Mouse (Mus musculus) neural tube, embryonic 11.5 days (tissue): ENCODE measurements around the gene Surf2. TPM values are rescaled to one million over a fixed set of nuclear protein-coding genes. Genes with fewer than 3 reads are reported as not detected.

ENCODE experiments used
- ATAC-seq: fragments of 200-750 bp; cut with Nextera tagmentation; 2 replicates; pipeline ENCODE4 v1.8.0; 2017; ENCODE audit warnings: moderate number of reproducible peaks, mild to moderate bottlenecking, moderate TSS enrichment, moderate library complexity; ENCODE audit not compliant: insufficient read depth, low FRiP score, low TSS enrichment
- DNase-seq: peaks from one replicate; pipeline ENCODE4 v3.0.0-alpha.2; 2015; ENCODE audit warnings: low spot score
- H3K27ac ChIP-seq: fragments of 300-500 bp; sonication (generic); 2 replicates; pipeline ENCODE4 v1.5.1; 2014; ENCODE audit warnings: low read depth, mild to moderate bottlenecking, low read length
- H3K27me3 ChIP-seq: fragments of 300-500 bp; sonication (generic); 2 replicates; pipeline ENCODE4 v1.6.1; 2014; ENCODE audit warnings: mild to moderate bottlenecking, low read length, mixed read lengths; ENCODE audit not compliant: control insufficient read depth, insufficient read depth
- H3K36me3 ChIP-seq: fragments of 300-500 bp; sonication (generic); 2 replicates; pipeline ENCODE4 v1.6.1; 2014; ENCODE audit warnings: mild to moderate bottlenecking, low read length, moderate library complexity, mixed read lengths; ENCODE audit not compliant: control insufficient read depth, insufficient read depth
- H3K4me1 ChIP-seq: fragments of 300-500 bp; sonication (generic); 2 replicates; pipeline ENCODE4 v1.6.1; 2014; ENCODE audit warnings: low read length, mixed read lengths; ENCODE audit not compliant: control insufficient read depth, insufficient read depth
- H3K4me2 ChIP-seq: fragments of 300-500 bp; sonication (generic); 2 replicates; pipeline ENCODE4 v1.6.1; 2014; ENCODE audit warnings: low read depth, mild to moderate bottlenecking, moderate library complexity
- H3K4me3 ChIP-seq: fragments of 300-500 bp; sonication (generic); 2 replicates; pipeline ENCODE4 v1.5.1; 2014; ENCODE audit warnings: low read depth, low read length
- H3K9ac ChIP-seq: fragments of 300-500 bp; sonication (generic); 2 replicates; pipeline ENCODE4 v1.6.1; 2014; ENCODE audit warnings: mild to moderate bottlenecking, low read length
- H3K9me3 ChIP-seq: fragments of 300-500 bp; sonication (generic); 2 replicates; pipeline ENCODE4 v1.6.1; 2016; ENCODE audit warnings: low read length; ENCODE audit not compliant: control insufficient read depth
- WGBS: fragments of 180-500 bp; shearing (Covaris S2); extraction: QIAGEN DNeasy Blood & Tissue Kit; methylation state at CpG from one replicate; pipeline ENCODE4 v1.1.7; 2014; 5-methylcytosine and 5-hydroxymethylcytosine counted together
- polyA plus RNA-seq: library from polyadenylated mRNA; unstranded; fragments of >200 nt; fragmentation: Nextera tagmentation; extraction: Ambion mirVana; gene quantifications from 2 replicates; pipeline ENCODE4 v1.2.1, GENCODE M21; 2014

Gene Surf2
- polyA plus RNA-seq, 1 experiment from 2014 or later, result 50.3 TPM

DNA sequence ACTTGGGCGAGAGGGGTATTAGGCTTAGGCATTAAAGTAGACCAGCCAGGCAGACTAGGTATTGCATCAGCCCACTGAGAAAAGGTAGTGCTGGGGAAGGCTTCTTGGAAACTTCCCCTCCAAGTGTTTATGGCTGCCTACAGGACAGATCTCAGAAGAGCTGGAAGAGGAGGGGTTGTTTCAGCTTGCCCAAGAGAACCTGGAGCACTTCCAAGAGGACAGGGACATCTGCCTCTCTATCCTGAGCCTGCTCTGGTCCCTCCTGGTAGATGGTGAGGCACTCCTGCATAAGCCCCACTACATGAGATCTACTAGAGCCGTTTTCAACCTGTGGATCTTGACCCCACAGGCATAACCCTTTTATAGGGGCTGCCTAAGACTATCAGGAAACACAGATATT, 34.2 kb downstream of the Surf2 start:
- ATAC-seq (no peak), DNase-seq (no peak)
- 91% methylated on average over 2 of the region's 2 CpGs for WGBS
- Histone ChIP-seq H3K4me2 (no peak overlapping the region), H3K9me3 (no peaks in the 10 kb centered on the region), H3K9ac (no peak overlapping the region), H3K4me1 (no peaks in the 10 kb centered on the region), H3K27me3 (no peaks in the 10 kb centered on the region), H3K36me3 (peaks cover 15% of the 10 kb centered on the region), H3K27ac (no peak overlapping the region), H3K4me3 (no peak overlapping the region)

DNA sequence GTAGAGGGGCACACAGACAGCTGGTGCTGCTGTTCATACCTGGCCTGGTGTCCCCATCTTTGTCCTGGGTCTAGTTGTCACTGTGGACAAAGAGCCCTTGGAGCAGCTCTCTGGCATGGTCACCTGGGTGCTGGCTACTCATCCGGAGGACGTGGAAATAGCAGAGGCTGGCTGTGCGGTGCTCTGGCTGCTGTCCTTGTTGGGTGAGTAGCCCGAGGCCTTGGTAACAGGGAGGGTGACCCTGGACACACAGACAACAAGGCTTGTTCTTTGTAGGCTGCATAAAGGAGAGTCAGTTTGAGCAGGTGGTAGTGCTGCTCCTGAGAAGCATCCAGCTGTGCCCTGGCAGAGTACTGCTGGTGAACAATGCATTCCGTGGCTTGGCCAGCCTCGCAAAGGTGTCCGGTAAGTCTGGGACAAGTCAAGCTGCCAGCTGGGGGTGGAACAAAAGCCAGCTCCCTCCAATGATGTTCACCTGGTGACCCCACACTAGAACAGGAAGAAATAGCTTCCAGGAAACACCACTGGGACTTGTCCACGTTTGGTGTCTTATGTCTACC, 35.3 kb downstream of the Surf2 start:
- DNase-seq (no peak), ATAC-seq (no peak)
- no peak overlapping the region for H3K9ac ChIP-seq
- H3K4me2 ChIP-seq, result no peak overlapping the region
- H3K4me1 ChIP-seq, result no peaks in the 10 kb centered on the region
- H3K27me3 ChIP-seq, result no peaks in the 10 kb centered on the region
- H3K27ac ChIP-seq, result no peak overlapping the region
- no peak overlapping the region for H3K4me3 ChIP-seq
- no peaks in the 10 kb centered on the region for H3K9me3 ChIP-seq
- WGBS, result 92% methylated on average over 8 of the region's 8 CpGs
- H3K36me3 ChIP-seq, result peaks cover 15% of the 10 kb centered on the region

DNA sequence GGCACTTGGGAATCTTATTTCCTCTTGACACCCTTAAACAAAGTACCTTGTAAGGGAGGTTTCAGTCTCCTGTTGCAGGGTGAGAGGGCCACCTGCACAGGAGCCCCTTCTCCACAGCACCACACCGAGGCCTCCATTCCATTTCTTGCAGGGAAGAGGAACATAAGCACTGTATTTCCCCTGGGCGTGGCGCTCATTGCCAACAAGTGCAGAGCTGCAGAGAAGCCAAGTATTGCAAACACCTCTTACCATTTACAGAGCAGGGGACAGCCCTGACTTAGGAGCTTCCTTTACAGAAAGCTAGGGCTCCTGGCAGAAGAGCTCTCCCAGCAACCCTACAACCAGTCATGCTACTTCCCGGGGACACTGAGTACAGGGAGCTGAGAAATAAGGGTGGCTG, 36.0 kb downstream of the Surf2 start:
- Histone ChIP-seq H3K4me3 (no peak overlapping the region), H3K36me3 (peaks cover 17% of the 10 kb centered on the region), H3K27ac (no peak overlapping the region), H3K4me2 (no peak overlapping the region), H3K27me3 (no peaks in the 10 kb centered on the region), H3K9ac (no peak overlapping the region), H3K4me1 (no peaks in the 10 kb centered on the region), H3K9me3 (no peaks in the 10 kb centered on the region)
- no peak for ATAC-seq
- WGBS, result 95% methylated on average over 4 of the region's 4 CpGs
- DNase-seq, result no peak

DNA sequence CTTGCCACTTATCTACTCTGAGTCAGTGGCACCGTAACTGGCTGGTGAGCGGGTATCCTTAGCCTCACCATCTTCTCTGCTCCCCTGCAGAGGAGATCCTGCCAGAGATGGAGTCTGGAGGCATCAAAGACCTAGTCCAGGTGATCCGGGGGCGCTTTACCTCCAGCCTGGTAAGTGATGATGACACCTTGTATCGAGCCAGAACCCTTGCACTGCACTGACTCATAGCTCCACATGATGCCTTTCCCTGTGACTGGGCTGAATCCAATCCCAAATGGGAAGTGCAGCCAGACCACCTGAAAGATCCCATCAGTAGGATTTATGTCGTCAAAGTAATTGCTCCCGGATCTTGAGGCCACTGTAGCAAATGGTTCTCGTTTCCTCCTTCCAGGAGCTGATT, 36.7 kb downstream of the Surf2 start:
- Histone ChIP-seq H3K27ac (no peak overlapping the region), H3K36me3 (peaks cover 17% of the 10 kb centered on the region)
- 91% methylated on average over 8 of the region's 8 CpGs for WGBS

DNA sequence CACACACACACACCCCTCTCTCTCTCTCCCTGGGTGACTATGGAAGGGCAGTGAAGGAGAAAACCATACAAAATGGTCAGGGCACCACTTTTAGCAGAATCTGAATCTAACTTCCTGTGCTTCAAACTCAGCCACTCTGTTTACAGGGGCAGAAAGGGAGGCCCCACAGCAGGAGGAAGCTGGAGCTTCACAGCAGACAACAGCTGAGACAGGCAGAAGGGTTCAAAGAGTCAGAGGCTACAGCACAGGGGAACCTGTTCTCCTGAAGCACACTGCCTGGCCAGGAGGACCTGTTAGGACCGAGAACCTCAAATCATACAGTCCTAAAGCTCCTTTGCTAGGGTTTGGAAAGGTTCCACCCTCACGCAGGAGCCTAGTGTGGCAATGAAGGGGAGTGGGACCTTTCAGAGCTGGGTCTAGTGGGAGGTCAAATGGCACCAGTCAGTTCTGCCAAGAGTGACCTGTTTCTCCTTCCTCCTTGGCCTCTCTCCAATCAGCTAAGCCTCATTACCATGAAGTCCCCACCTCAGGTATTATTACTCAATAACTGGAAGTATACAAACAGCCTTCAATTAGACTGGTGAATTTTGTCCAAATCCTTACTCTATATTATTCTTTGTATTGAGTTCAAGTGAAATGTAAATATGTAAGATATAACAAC, 38.7 kb downstream of the Surf2 start:
- H3K36me3 ChIP-seq, result peaks cover 17% of the 10 kb centered on the region
- no peak overlapping the region for H3K4me3 ChIP-seq
- H3K27me3 ChIP-seq, result no peaks in the 10 kb centered on the region
- 89% methylated on average over 2 of the region's 2 CpGs for WGBS
- H3K27ac ChIP-seq, result no peak overlapping the region
- DNase-seq, result no peak
- no peak overlapping the region for H3K4me2 ChIP-seq
- no peaks in the 10 kb centered on the region for H3K4me1 ChIP-seq
- no peaks in the 10 kb centered on the region for H3K9me3 ChIP-seq
- no peak for ATAC-seq
- no peak overlapping the region for H3K9ac ChIP-seq

More for the DNA sequence above, 36.7 kb downstream of the Surf2 start:
- no peaks in the 10 kb centered on the region for H3K4me1 ChIP-seq
- H3K9me3 ChIP-seq, result no peaks in the 10 kb centered on the region
- H3K4me2 ChIP-seq, result no peak overlapping the region
- ATAC-seq (no peak), DNase-seq (no peak)
- H3K4me3 ChIP-seq, result no peak overlapping the region
- no peak overlapping the region for H3K9ac ChIP-seq
- H3K27me3 ChIP-seq, result no peaks in the 10 kb centered on the region

DNA sequence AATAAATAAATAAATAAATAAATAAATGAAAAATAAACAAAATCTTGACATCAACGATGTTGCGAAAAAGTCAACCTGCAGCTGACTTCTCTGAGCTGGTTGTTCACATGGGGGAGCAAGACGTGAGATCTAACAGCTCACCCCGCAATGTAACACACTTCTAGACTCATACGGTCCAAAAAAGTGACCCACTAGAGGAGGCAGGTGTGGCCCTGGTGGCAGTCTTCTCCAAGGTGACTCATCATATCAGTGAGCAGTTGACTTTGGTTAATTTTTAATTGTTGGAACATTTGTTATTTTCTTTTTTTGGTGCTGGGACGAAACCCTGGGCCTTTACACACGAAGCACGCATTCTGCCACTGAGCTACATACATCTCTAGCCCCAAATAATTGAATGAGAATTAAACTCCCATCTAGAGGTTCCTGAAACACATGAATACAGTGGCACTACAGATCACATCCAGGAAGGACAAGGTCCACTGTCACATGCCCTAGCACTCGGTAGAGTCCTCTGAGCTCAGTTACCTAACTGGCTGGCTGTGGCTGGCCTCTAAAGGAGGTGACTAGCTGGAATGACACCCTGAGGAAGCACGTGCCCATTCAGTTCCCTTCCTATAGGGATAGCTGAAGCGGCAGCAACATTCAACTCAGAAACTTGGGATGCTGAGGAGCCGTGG, 40.8 kb downstream of the Surf2 start:
- Histone ChIP-seq H3K4me1 (no peaks in the 10 kb centered on the region), H3K36me3 (peaks cover 16% of the 10 kb centered on the region)
- 96% methylated on average over 12 of the region's 12 CpGs for WGBS

DNA sequence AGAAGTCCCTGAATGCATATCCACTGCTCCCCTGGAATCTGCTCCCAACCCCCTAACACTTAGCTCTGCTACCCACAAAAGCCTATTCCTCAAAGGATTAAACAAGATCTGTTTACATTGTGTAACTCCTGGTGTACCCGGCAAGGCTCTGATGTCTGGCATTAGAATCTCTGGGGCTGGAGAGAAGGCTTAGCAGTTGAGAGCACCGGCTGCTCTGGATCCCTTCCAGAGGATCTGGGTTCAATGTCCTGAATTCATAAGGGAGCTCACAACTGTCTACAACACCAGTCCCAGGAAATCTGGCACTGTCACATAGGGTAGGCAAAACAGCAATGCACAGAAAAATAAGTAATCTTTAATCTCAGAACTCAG, 41.3 kb downstream of the Surf2 start:
- DNase-seq (no peak), ATAC-seq (no peak)
- no peak overlapping the region for H3K4me3 ChIP-seq
- 89% methylated on average over 2 of the region's 2 CpGs for WGBS
- H3K4me1 ChIP-seq, result no peaks in the 10 kb centered on the region
- no peaks in the 10 kb centered on the region for H3K27me3 ChIP-seq
- H3K27ac ChIP-seq, result no peak overlapping the region
- no peak overlapping the region for H3K4me2 ChIP-seq
- H3K9me3 ChIP-seq, result no peaks in the 10 kb centered on the region
- no peak overlapping the region for H3K9ac ChIP-seq
- H3K36me3 ChIP-seq, result peaks cover 16% of the 10 kb centered on the region

More for the DNA sequence above, 40.8 kb downstream of the Surf2 start:
- Histone ChIP-seq H3K4me2 (no peak overlapping the region), H3K9me3 (no peaks in the 10 kb centered on the region), H3K9ac (no peak overlapping the region), H3K27me3 (no peaks in the 10 kb centered on the region), H3K27ac (no peak overlapping the region), H3K4me3 (no peak overlapping the region)
- no peak for DNase-seq
- ATAC-seq, result no peak

DNA sequence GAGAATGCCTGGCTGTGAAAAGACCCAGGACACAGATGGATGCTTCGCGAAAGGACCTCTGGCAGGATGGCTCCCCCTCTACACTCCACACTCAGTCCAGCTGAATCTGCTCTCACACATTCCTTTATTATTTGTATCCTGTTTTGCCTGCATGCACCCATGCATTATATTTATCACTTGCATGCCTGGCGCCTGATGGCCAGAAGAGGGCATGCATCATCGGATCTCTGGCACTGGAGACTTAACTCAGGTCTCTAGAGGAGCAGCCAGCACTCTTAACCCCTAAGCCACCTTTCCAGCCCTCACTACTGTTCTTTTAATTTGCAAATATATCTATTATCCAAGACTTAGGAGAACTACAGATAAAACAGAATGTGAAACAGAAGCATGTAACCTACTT, 44.6 kb downstream of the Surf2 start:
- no peak for ATAC-seq
- Histone ChIP-seq H3K36me3 (peaks cover 5% of the 10 kb centered on the region), H3K4me1 (peaks cover 6% of the 10 kb centered on the region; the same call in 1 of the 2 replicates), H3K27me3 (no peaks in the 10 kb centered on the region), H3K27ac (no peak overlapping the region), H3K4me2 (no peak overlapping the region), H3K4me3 (no peak overlapping the region), H3K9ac (no peak overlapping the region), H3K9me3 (no peaks in the 10 kb centered on the region)
- DNase-seq, result no peak
- WGBS, result 84% methylated on average over 4 of the region's 4 CpGs
